Mouse (Mus musculus): Measurements from ENCODE around the gene Carnmt1. TPM values are rescaled to one million over a fixed set of nuclear protein-coding genes. Genes with fewer than 3 reads are reported as not detected.
A peak's percentile ranks its signal among the peaks of the same experiment; 100 is the strongest.

The Carnmt1 gene
- total RNA-seq, 1 experiment from 2014 or later: 23.9 TPM

GRCm38 (mm10) chr19:18654330-18654729 is 16.2 kb upstream of the Carnmt1 start:
- no peak for DNase-seq

- DNase-seq: no peak
Measured at GRCm38 (mm10) chr19:18654984-18655383, 15.6 kb upstream of the Carnmt1 start.

GRCm38 (mm10) chr19:18655999-18656398 is 14.6 kb upstream of the Carnmt1 start:
- DNase-seq: no peak

GRCm38 (mm10) chr19:18658473-18658872 is 12.1 kb upstream of the Carnmt1 start:
- no peak for DNase-seq

- no peak for DNase-seq
Measured at GRCm38 (mm10) chr19:18659349-18659748, 11.2 kb upstream of the Carnmt1 start.

GRCm38 (mm10) chr19:18660466-18660865 is 10.1 kb upstream of the Carnmt1 start:
- DNase-seq: no peak

- no peak for DNase-seq
Measured at GRCm38 (mm10) chr19:18661683-18662082, 8.9 kb upstream of the Carnmt1 start.

- no peak for DNase-seq
Measured at GRCm38 (mm10) chr19:18663904-18664303, 6.7 kb upstream of the Carnmt1 start.

- no peak for DNase-seq
Measured at GRCm38 (mm10) chr19:18666966-18667365, 3.6 kb upstream of the Carnmt1 start.

- DNase-seq: no peak
Measured at GRCm38 (mm10) chr19:18669551-18669950, 1.0 kb upstream of the Carnmt1 start.

GRCm38 (mm10) chr19:18671056-18671741 is 635 bp downstream of the Carnmt1 start:
- DNase-seq: peak; percentile 56

GRCm38 (mm10) chr19:18672498-18672897 is 1.9 kb downstream of the Carnmt1 start:
- no peak for DNase-seq

- no peak for DNase-seq
Measured at GRCm38 (mm10) chr19:18673116-18673515, 2.6 kb downstream of the Carnmt1 start.

- DNase-seq: peak; percentile 12
Measured at GRCm38 (mm10) chr19:18682142-18682541, 11.6 kb downstream of the Carnmt1 start.

GRCm38 (mm10) chr19:18687556-18687955 is 17.0 kb downstream of the Carnmt1 start:
- DNase-seq: no peak

GRCm38 (mm10) chr19:18692176-18692575 is 21.6 kb downstream of the Carnmt1 start:
- DNase-seq: no peak

GRCm38 (mm10) chr19:18692768-18693167 is 22.2 kb downstream of the Carnmt1 start:
- no peak for DNase-seq

GRCm38 (mm10) chr19:18695116-18695515 is 24.6 kb downstream of the Carnmt1 start:
- no peak for DNase-seq

- DNase-seq: no peak
Measured at GRCm38 (mm10) chr19:18695552-18695951, 25.0 kb downstream of the Carnmt1 start.

- DNase-seq: no peak
Measured at GRCm38 (mm10) chr19:18708101-18708500, 37.5 kb downstream of the Carnmt1 start.

- no peak for DNase-seq
Measured at GRCm38 (mm10) chr19:18710903-18711302, 40.3 kb downstream of the Carnmt1 start.

- no peak for DNase-seq
Measured at GRCm38 (mm10) chr19:18711589-18711988, 41.0 kb downstream of the Carnmt1 start.

- no peak for DNase-seq
Measured at GRCm38 (mm10) chr19:18712153-18712865, 41.7 kb downstream of the Carnmt1 start.

- DNase-seq: peak; percentile 98
Measured at GRCm38 (mm10) chr19:18712866-18713300, 42.3 kb downstream of the Carnmt1 start, which contains the start of gene D030056L22Rik. Gene D030056L22Rik (plus strand): TSS chr19:18713193.
